Mouse (Mus musculus): ENCODE results near the gene Dnajb14. TPM values are rescaled to one million over a fixed set of nuclear protein-coding genes. Genes with fewer than 3 reads are reported as not detected.

Gene Dnajb14
- total and polyA plus RNA-seq, 3 experiments = 2.8 to 7.0 (median 4.4) TPM

GRCm38 (mm10) chr3:137880109-137880748, 12.8 kb downstream of the Dnajb14 start (continued):
- no peak for TF ChIP-seq ZMIZ1 (IDR thresholded peaks at IDR 0.05; ENCODE audit: low read depth, low read length)
- TF ChIP-seq TCF12 (IDR thresholded peaks at IDR 0.05; ENCODE audit: low read depth, low read length) = no peak
- no peak for TF ChIP-seq POLR2AphosphoS2 (IDR thresholded peaks at IDR 0.05; ENCODE audit: low read depth, low read length)
- no peak for TF ChIP-seq MAX (IDR thresholded peaks at IDR 0.05; ENCODE audit: low read length)
- TF ChIP-seq CHD1 (IDR thresholded peaks at IDR 0.05; ENCODE audit: low read depth, low read length) = peak; percentile 72; the same call in 1 of the 2 replicates

- Histone ChIP-seq H3K4me3 (replicated peaks in 1 of 3; ENCODE audit: low read depth in 2 of 3, low read length in 2 of 3, poor library complexity in 1 of 3) (no peak overlapping the region), H3K79me2 (replicated peaks; ENCODE audit: control insufficient read depth, extremely low read depth, insufficient read depth, poor library complexity, severe bottlenecking) (no peaks in the 10 kb centered on the region), H3K36me3 (replicated peaks in 1 of 2; ENCODE audit: control insufficient read depth in 1 of 2, insufficient read depth in 1 of 2, low read length in 1 of 2) (peaks cover 0 to 12% of the 10 kb centered on the region in 2 experiments), H3K9ac (ENCODE audit: insufficient read depth, low read depth) (no peak overlapping the region), H3K27me3 (replicated peaks) (no peaks in the 10 kb centered on the region), H3K4me2 (ENCODE audit: insufficient read depth, low read depth, poor library complexity, severe bottlenecking) (no peak overlapping the region), H3K4me1 (ENCODE audit: control insufficient read depth in 1 of 2, insufficient read depth in 2 of 2) (peaks cover 11 to 26% of the 10 kb centered on the region in 2 experiments), H3K27ac (ENCODE audit: insufficient read depth, low read depth) (no peak overlapping the region), H3K9me3 (replicated peaks; ENCODE audit: low read length) (peaks cover 9% of the 10 kb centered on the region)
- dilution Hi-C loops (cut with MboI; ENCODE audit: extremely low pct_ligation_motif_present, extremely low pct_unique_long_range_greater_than_20kb, low sequenced_read_pairs) (no loop called here), in situ Hi-C loops (cut with MboI; ENCODE audit: low pct_ligation_motif_present, low pct_unique_long_range_greater_than_20kb, low sequenced_read_pairs) (no loop called here)
- TF ChIP-seq MAFK (IDR thresholded peaks at IDR 0.05; ENCODE audit: insufficient replicate concordance, low read length) (peak; percentile 93), POLR2AphosphoS2 (IDR thresholded peaks at IDR 0.05; ENCODE audit: low read depth, low read length) (no peak)
- DNase-seq (ENCODE audit: extremely low read depth) = no peak
These were observed 13.6 kb downstream of the Dnajb14 start for GRCm38 (mm10) chr3:137881093-137881492.

- peak overlapping the region; percentile 93 for H3K4me2 ChIP-seq (ENCODE audit: insufficient read depth, low read depth, poor library complexity, severe bottlenecking)
- in situ Hi-C loops (cut with MboI; ENCODE audit: low pct_ligation_motif_present, low pct_unique_long_range_greater_than_20kb, low sequenced_read_pairs) (no loop called here), dilution Hi-C loops (cut with MboI; ENCODE audit: extremely low pct_ligation_motif_present, extremely low pct_unique_long_range_greater_than_20kb, low sequenced_read_pairs) (no loop called here)
These were observed 20.5 kb downstream of the Dnajb14 start for GRCm38 (mm10) chr3:137887961-137888360.

More at GRCm38 (mm10) chr3:137887961-137888360, 20.5 kb downstream of the Dnajb14 start:
- H3K36me3 ChIP-seq (replicated peaks in 1 of 2; ENCODE audit: control insufficient read depth in 1 of 2, insufficient read depth in 1 of 2, low read length in 1 of 2) = peaks cover 13 to 34% of the 10 kb centered on the region in 2 experiments
- no peak overlapping the region for H3K4me3 ChIP-seq (replicated peaks in 1 of 3; ENCODE audit: low read depth in 2 of 3, low read length in 2 of 3, poor library complexity in 1 of 3)
- TF ChIP-seq SIN3A (IDR thresholded peaks at IDR 0.05; ENCODE audit: low read length) (no peak), CHD2 (IDR thresholded peaks at IDR 0.05; ENCODE audit: low read length) (no peak), BHLHE40 (IDR thresholded peaks at IDR 0.05; ENCODE audit: low read depth, low read length) (no peak), MEF2A (IDR thresholded peaks at IDR 0.05; ENCODE audit: borderline replicate concordance, low read depth, low read length) (peak; percentile 69; the same call in 1 of the 2 replicates), SMC3 (IDR thresholded peaks at IDR 0.05; ENCODE audit: low read depth, low read length) (no peak), TBP (conservative IDR thresholded peaks at IDR 0.05; ENCODE audit: low read depth, low read length) (0 out of 2 replicates have a peak, but pooled peaks have one; percentile 50), ZMIZ1 (IDR thresholded peaks at IDR 0.05; ENCODE audit: low read depth, low read length) (no peak), TCF12 (IDR thresholded peaks at IDR 0.05; ENCODE audit: low read depth, low read length) (0 out of 2 replicates have a peak, but pooled peaks have one; percentile 41), ZNF384 (IDR thresholded peaks at IDR 0.05; ENCODE audit: low read depth, low read length) (no peak), NELFE (IDR thresholded peaks at IDR 0.05; ENCODE audit: low read depth, low read length) (no peak), CHD1 (IDR thresholded peaks at IDR 0.05; ENCODE audit: low read depth, low read length) (no peak), ZKSCAN1 (IDR thresholded peaks at IDR 0.05; ENCODE audit: borderline replicate concordance, low read depth, low read length) (no peak), EP300 (IDR thresholded peaks at IDR 0.05; ENCODE audit: low read length) (peak; percentile 58; the same call in 1 of the 2 replicates), RCOR1 (conservative IDR thresholded peaks at IDR 0.05; ENCODE audit: low read depth, low read length) (no peak), E2F4 (IDR thresholded peaks at IDR 0.05; ENCODE audit: insufficient replicate concordance, low read depth, low read length) (no peak), NRF1 (IDR thresholded peaks at IDR 0.05; ENCODE audit: low read depth, low read length) (no peak), MAFK (IDR thresholded peaks at IDR 0.05; ENCODE audit: insufficient replicate concordance, low read length) (no peak), ZC3H11A (IDR thresholded peaks at IDR 0.05; ENCODE audit: low read depth, low read length) (no peak), JUND (conservative IDR thresholded peaks at IDR 0.05; ENCODE audit: low read depth, low read length) (no peak), ETS1 (conservative IDR thresholded peaks at IDR 0.05; ENCODE audit: low read depth, low read length) (peak; percentile 30; the same call in 1 of the 2 replicates), GABPA (IDR thresholded peaks at IDR 0.05; ENCODE audit: insufficient replicate concordance, low read depth, low read length) (no peak), IRF4 (IDR thresholded peaks at IDR 0.05; ENCODE audit: low read depth, low read length) (0 out of 2 replicates have a peak, but pooled peaks have one; percentile 67)
- peak overlapping the region; percentile 36; the same call in 1 of the 2 replicates for H3K27ac ChIP-seq (ENCODE audit: insufficient read depth, low read depth)
- peak; percentile 36 for DNase-seq (ENCODE audit: extremely low read depth)
- peaks cover 9% of the 10 kb centered on the region for H3K9me3 ChIP-seq (replicated peaks; ENCODE audit: low read length)
- peak overlapping the region; percentile 47 for H3K9ac ChIP-seq (ENCODE audit: insufficient read depth, low read depth)
- no peaks in the 10 kb centered on the region for H3K79me2 ChIP-seq (replicated peaks; ENCODE audit: control insufficient read depth, extremely low read depth, insufficient read depth, poor library complexity, severe bottlenecking)
- peaks cover 9 to 35% of the 10 kb centered on the region in 2 experiments for H3K4me1 ChIP-seq (ENCODE audit: control insufficient read depth in 1 of 2, insufficient read depth in 2 of 2)
- no peaks in the 10 kb centered on the region for H3K27me3 ChIP-seq (replicated peaks)

Data from CH12.LX (cell line).